Mouse (Mus musculus) CH12.LX (cell line): ENCODE measurements around the gene Crocc. TPM values are rescaled to one million over a fixed set of nuclear protein-coding genes. Genes with fewer than 3 reads are reported as not detected.

Experiments
- DNase-seq: peaks from one replicate; pipeline ENCODE4 v3.0.0-alpha.2; 2013; ENCODE audit errors: extremely low read depth
- H3K27ac ChIP-seq: 2 replicates; pipeline ENCODE4 v1.5.1; 2012; ENCODE audit warnings: low read depth, mild to moderate bottlenecking, control low read depth, moderate library complexity; ENCODE audit not compliant: insufficient read depth
- H3K27me3 ChIP-seq: replicated peaks from 2 replicates; pipeline ENCODE3; 2012; ENCODE audit warnings: inconsistent platforms
- H3K36me3 ChIP-seq, 2 experiments: replicated peaks in 1 of 2; 2 replicates each; pipeline versions ENCODE3 to v1.6.1; 2012; ENCODE audit warnings: inconsistent platforms in 1 of 2, low read length in 1 of 2, mild to moderate bottlenecking in 1 of 2, mixed read lengths in 1 of 2, moderate library complexity in 1 of 2; ENCODE audit not compliant: control insufficient read depth in 1 of 2, insufficient read depth in 1 of 2
- H3K4me1 ChIP-seq, 2 experiments: 2 replicates each; pipeline ENCODE4 v1.6.1; 2012; ENCODE audit warnings: inconsistent platforms in 1 of 2, moderate library complexity in 1 of 2; ENCODE audit not compliant: insufficient read depth in 2 of 2, control insufficient read depth in 1 of 2
- H3K4me2 ChIP-seq: 2 replicates; pipeline ENCODE4 v1.6.1; 2012; ENCODE audit warnings: low read depth, mild to moderate bottlenecking, control low read depth; ENCODE audit not compliant: poor library complexity, insufficient read depth, severe bottlenecking
- H3K4me3 ChIP-seq, 3 experiments: fragments of 150-350 bp in 1 of 3; sonication (generic) in 1 of 3; replicated peaks in 1 of 3; 2 replicates each; pipeline versions ENCODE3 to v1.5.1; 2011 to 2012; ENCODE audit warnings: low read depth in 2 of 3, low read length in 2 of 3, mild to moderate bottlenecking in 2 of 3, moderate library complexity in 2 of 3, control low read depth in 1 of 3, improper control_type of control experiment in 1 of 3, inconsistent platforms in 1 of 3, mixed read lengths in 1 of 3; ENCODE audit not compliant: poor library complexity in 1 of 3
- H3K79me2 ChIP-seq: replicated peaks from 2 replicates; pipeline ENCODE4 v1.6.1; 2012; ENCODE audit warnings: mild to moderate bottlenecking, moderate library complexity; ENCODE audit not compliant: control insufficient read depth, poor library complexity, insufficient read depth, severe bottlenecking; ENCODE audit errors: extremely low read depth
- H3K9ac ChIP-seq: 2 replicates; pipeline ENCODE4 v1.6.1; 2012; ENCODE audit warnings: low read depth, mild to moderate bottlenecking, control low read depth, moderate library complexity; ENCODE audit not compliant: insufficient read depth
- H3K9me3 ChIP-seq: replicated peaks from 2 replicates; pipeline ENCODE3; 2012; ENCODE audit warnings: low read length, inconsistent platforms, mixed read lengths
- BHLHE40 ChIP-seq: IDR thresholded peaks from 2 replicates; pipeline ENCODE4 v1.6.1; 2011; ENCODE audit warnings: mild to moderate bottlenecking, low read depth, low read length, improper control_type of control experiment
- EP300 ChIP-seq: IDR thresholded peaks from 2 replicates; pipeline ENCODE4 v1.6.1; 2011; ENCODE audit warnings: low read length, improper control_type of control experiment
- HCFC1 ChIP-seq: IDR thresholded peaks from 2 replicates; pipeline ENCODE4 v1.6.1; 2012; ENCODE audit warnings: low read depth, mild to moderate bottlenecking, inconsistent platforms, low read length, improper control_type of control experiment
- IRF4 ChIP-seq: IDR thresholded peaks from 2 replicates; pipeline ENCODE4 v1.6.1; 2014; ENCODE audit warnings: low read depth, mild to moderate bottlenecking, inconsistent platforms, low read length, improper control_type of control experiment
- JUN ChIP-seq: IDR thresholded peaks from 2 replicates; pipeline ENCODE4 v1.6.1; 2011; ENCODE audit warnings: low read depth, mild to moderate bottlenecking, low read length, improper control_type of control experiment, moderate library complexity; ENCODE audit not compliant: insufficient read depth
- JUND ChIP-seq: conservative IDR thresholded peaks from 2 replicates; pipeline ENCODE4 v1.6.1; 2011; ENCODE audit warnings: low read depth, low read length, improper control_type of control experiment
- MAFK ChIP-seq: IDR thresholded peaks from 2 replicates; pipeline ENCODE4 v1.6.1; 2011; ENCODE audit warnings: low read length, improper control_type of control experiment; ENCODE audit not compliant: insufficient replicate concordance
- MAZ ChIP-seq: IDR thresholded peaks from 2 replicates; pipeline ENCODE4 v1.6.1; 2012; ENCODE audit warnings: low read depth, mild to moderate bottlenecking, inconsistent platforms, low read length, improper control_type of control experiment, moderate library complexity
- MEF2A ChIP-seq: IDR thresholded peaks from 2 replicates; pipeline ENCODE4 v1.6.1; 2014; ENCODE audit warnings: low read depth, mild to moderate bottlenecking, inconsistent platforms, low read length, improper control_type of control experiment, borderline replicate concordance
- NELFE ChIP-seq: IDR thresholded peaks from 2 replicates; pipeline ENCODE4 v1.6.1; 2011; ENCODE audit warnings: low read depth, low read length, improper control_type of control experiment
- NRF1 ChIP-seq: IDR thresholded peaks from 2 replicates; pipeline ENCODE4 v1.6.1; 2014; ENCODE audit warnings: low read depth, mild to moderate bottlenecking, inconsistent platforms, low read length, improper control_type of control experiment, moderate library complexity
- PAX5 ChIP-seq: IDR thresholded peaks from 2 replicates; pipeline ENCODE4 v1.6.1; 2012; ENCODE audit warnings: low read length, inconsistent platforms, mixed read lengths
- RCOR1 ChIP-seq: conservative IDR thresholded peaks from 2 replicates; pipeline ENCODE4 v1.6.1; 2012; ENCODE audit warnings: low read depth, mild to moderate bottlenecking, inconsistent platforms, low read length, improper control_type of control experiment
- SIN3A ChIP-seq: IDR thresholded peaks from 2 replicates; pipeline ENCODE4 v1.6.1; 2012; ENCODE audit warnings: low read length, improper control_type of control experiment, inconsistent platforms
- TCF12 ChIP-seq: IDR thresholded peaks from 2 replicates; pipeline ENCODE4 v1.6.1; 2014; ENCODE audit warnings: low read depth, mild to moderate bottlenecking, inconsistent platforms, low read length, improper control_type of control experiment
- UBTF ChIP-seq: IDR thresholded peaks from 2 replicates; pipeline ENCODE4 v1.6.1; 2012; ENCODE audit warnings: low read depth, mild to moderate bottlenecking, inconsistent platforms, low read length, improper control_type of control experiment, moderate library complexity
- USF1 ChIP-seq: IDR thresholded peaks from 2 replicates; pipeline ENCODE4 v1.6.1; 2014; ENCODE audit warnings: low read depth, mild to moderate bottlenecking, inconsistent platforms, low read length, improper control_type of control experiment
- USF2 ChIP-seq: conservative IDR thresholded peaks from 2 replicates; pipeline ENCODE4 v1.6.1; 2011; ENCODE audit warnings: low read depth, low read length, improper control_type of control experiment
- ZC3H11A ChIP-seq: IDR thresholded peaks from 2 replicates; pipeline ENCODE4 v1.6.1; 2012; ENCODE audit warnings: low read depth, mild to moderate bottlenecking, inconsistent platforms, low read length, improper control_type of control experiment
- ZKSCAN1 ChIP-seq: IDR thresholded peaks from 2 replicates; pipeline ENCODE4 v1.6.1; 2012; ENCODE audit warnings: low read depth, inconsistent platforms, low read length, improper control_type of control experiment, borderline replicate concordance
- dilution Hi-C: fragments of 300-500 bp; cut with MboI; formaldehyde crosslinking; loops from 2 replicates; pipeline ENCODE4 v1.14.3; 2020; ENCODE audit warnings: low sequenced_read_pairs; ENCODE audit not compliant: extremely low pct_unique_long_range_greater_than_20kb, extremely low pct_ligation_motif_present
- in situ Hi-C: fragments of 300-500 bp; cut with MboI; formaldehyde crosslinking; loops from 3 replicates; pipeline ENCODE4 v1.14.3; 2019; ENCODE audit warnings: low sequenced_read_pairs, low pct_ligation_motif_present, low pct_unique_long_range_greater_than_20kb, mixed read lengths
- polyA plus RNA-seq: library from polyadenylated mRNA; unstranded; fragments of >175 nt; gene quantifications from 2 replicates; pipeline ENCODE4 v1.2.1, GENCODE M21; 2012; ENCODE audit warnings: low read depth; ENCODE audit not compliant: insufficient read length
- total RNA-seq, 2 experiments: library from RNA; depleted of rRNA; stranded (reverse); fragments of 300-350 nt in 1 of 2; fragments of >200 nt in 1 of 2; gene quantifications; 2 replicates each; pipeline ENCODE4 v1.2.3; 2012 to 2014

Gene Crocc
- total and polyA plus RNA-seq, 3 experiments = 3.5 to 8.3 (median 4.8) TPM

- dilution Hi-C loops = no loop called here
- H3K4me2 ChIP-seq = no peak overlapping the region
- H3K4me3 ChIP-seq = no peak overlapping the region
- DNase-seq = no peak
- TF ChIP-seq TCF12 (no peak), JUND (no peak), USF1 (no peak)
- H3K9me3 ChIP-seq = no peaks in the 10 kb centered on the region
- peaks cover 14% of the 10 kb centered on the region for H3K27me3 ChIP-seq
- no peaks in the 10 kb centered on the region for H3K79me2 ChIP-seq
- no peaks in the 10 kb centered on the region for H3K36me3 ChIP-seq
- no peak overlapping the region for H3K27ac ChIP-seq
- in situ Hi-C loops = no loop called here
- no peak overlapping the region for H3K9ac ChIP-seq
- H3K4me1 ChIP-seq = no peaks in the 10 kb centered on the region
Measured at GRCm38 (mm10) chr4:141095016-141095415, 34.7 kb upstream of the Crocc start.

- Histone ChIP-seq H3K4me2 (no peak overlapping the region), H3K4me1 (no peaks in the 10 kb centered on the region), H3K9ac (no peak overlapping the region), H3K4me3 (no peak overlapping the region), H3K9me3 (peaks cover 11% of the 10 kb centered on the region), H3K27me3 (peaks cover 38% of the 10 kb centered on the region), H3K27ac (no peak overlapping the region), H3K79me2 (no peaks in the 10 kb centered on the region), H3K36me3 (no peaks in the 10 kb centered on the region)
- in situ Hi-C loops = no loop called here
- TF ChIP-seq EP300 = no peak
- no peak for TF ChIP-seq USF1
- no peak for TF ChIP-seq JUND
- TF ChIP-seq BHLHE40 = no peak
- TF ChIP-seq MEF2A = no peak
- TF ChIP-seq ZKSCAN1 = no peak
- no peak for TF ChIP-seq JUN
- TF ChIP-seq NRF1 = no peak
- TF ChIP-seq PAX5 = no peak
- no peak for TF ChIP-seq ZC3H11A
- TF ChIP-seq HCFC1 = no peak
- TF ChIP-seq SIN3A = no peak
- no peak for TF ChIP-seq RCOR1
- no peak for TF ChIP-seq USF2
- dilution Hi-C loops = no loop called here
- DNase-seq = no peak
Measured at GRCm38 (mm10) chr4:141088714-141089113, 28.4 kb upstream of the Crocc start.

GRCm38 (mm10) chr4:141088033-141088432 is 27.7 kb upstream of the Crocc start, which contains the start of gene Spata21:
Gene Spata21, plus strand, starts transcription at chr4:141088333.
- no peak for DNase-seq
- in situ Hi-C loops (no loop called here), dilution Hi-C loops (no loop called here)
- H3K9ac ChIP-seq = no peak within 1 kb of the TSS
- H3K4me1 ChIP-seq = no peaks in the 10 kb centered on the region
- H3K9me3 ChIP-seq = peaks cover 11% of the 10 kb centered on the region
- no peak for TF ChIP-seq MAZ
- TF ChIP-seq USF2 = no peak
- no peak for TF ChIP-seq BHLHE40
- TF ChIP-seq MAFK = no peak
- no peak for TF ChIP-seq ZKSCAN1
- TF ChIP-seq TCF12 = no peak
- no peak for TF ChIP-seq NELFE
- no peak for TF ChIP-seq SIN3A
- no peak for TF ChIP-seq IRF4
- TF ChIP-seq UBTF = no peak
- no peak for TF ChIP-seq PAX5
- TF ChIP-seq NRF1 = no peak
- no peaks in the 10 kb centered on the region for H3K79me2 ChIP-seq
- no peak within 1 kb of the TSS for H3K4me2 ChIP-seq
- H3K36me3 ChIP-seq = no peaks in the 10 kb centered on the region
- no peak within 1 kb of the TSS for H3K4me3 ChIP-seq
- H3K27ac ChIP-seq = no peak within 1 kb of the TSS
- H3K27me3 ChIP-seq = peaks cover 40% of the 10 kb centered on the region
